Mouse (Mus musculus): Measurements from ENCODE around the gene Creb3. TPM values are rescaled to one million over a fixed set of nuclear protein-coding genes. Genes with fewer than 3 reads are reported as not detected.
A peak's percentile ranks its signal among the peaks of the same experiment; 100 is the strongest.

Gene Creb3
- polyA plus RNA-seq, 1 experiment: 133 TPM

DNA sequence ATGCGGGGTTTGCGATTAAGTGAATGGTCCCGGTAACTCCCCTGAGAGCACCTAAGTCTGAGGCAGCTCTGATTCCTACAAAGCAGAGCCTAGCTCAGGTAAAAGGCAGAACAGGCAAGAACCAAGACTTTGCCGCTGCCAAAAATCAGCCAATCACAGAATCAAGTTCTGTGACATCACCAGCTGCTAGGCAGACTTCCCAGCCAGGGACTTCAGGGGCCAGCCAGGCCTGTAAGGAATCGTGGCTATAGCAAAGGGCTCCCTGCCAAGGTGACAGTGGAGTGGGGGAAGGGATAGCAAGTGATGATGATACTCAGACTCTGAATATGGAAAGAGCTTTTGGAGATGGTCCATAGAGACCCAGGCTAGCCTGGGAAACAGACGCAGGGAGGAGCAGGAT is 42.2 kb upstream of the Creb3 start:
- peaks cover 10% of the 10 kb centered on the region for H3K27me3 ChIP-seq (ENCODE audit: control insufficient read depth, insufficient read depth, low read length)
- H3K4me1 ChIP-seq (ENCODE audit: control insufficient read depth, insufficient read depth, insufficient read length, low read length): peaks cover 29% of the 10 kb centered on the region
- peaks cover 2% of the 10 kb centered on the region; the same call in 1 of the 2 replicates for H3K36me3 ChIP-seq (ENCODE audit: control insufficient read depth, insufficient read depth, low read length)
- peak overlapping the region; percentile 42 for H3K4me3 ChIP-seq (ENCODE audit: low read depth, low read length)
- 19% methylated on average over 6 of the region's 6 CpGs for WGBS
- 0 out of 2 replicates have a peak overlapping the region, but pooled peaks have one; percentile 19 for H3K27ac ChIP-seq (ENCODE audit: insufficient read depth, low read depth, low read length)
- TF ChIP-seq POLR2A (IDR thresholded peaks at IDR 0.05; ENCODE audit: low read depth, low read length) (no peak), CTCF (IDR thresholded peaks at IDR 0.05; ENCODE audit: extremely low read depth, insufficient read length, insufficient replicate concordance, low read depth, low read length) (no peak)

DNA sequence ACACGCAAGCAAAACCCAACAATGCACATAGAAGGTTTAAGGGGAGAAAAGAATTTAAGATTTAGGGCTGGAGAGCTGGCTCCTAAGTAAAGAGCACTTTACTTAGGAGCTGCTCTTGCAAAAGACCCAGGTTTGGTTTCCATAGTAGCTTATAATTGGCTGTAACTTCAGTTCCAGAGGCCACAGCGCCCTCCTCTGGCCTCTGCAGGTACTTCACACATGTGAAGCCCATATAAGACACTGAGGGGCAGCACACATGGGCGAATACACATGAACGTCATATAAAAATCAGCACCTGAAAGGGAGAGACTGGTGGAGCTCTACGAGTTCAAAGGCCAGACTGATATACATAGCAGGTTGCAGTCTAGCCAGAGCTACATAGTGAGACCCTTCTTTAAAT is 34.3 kb upstream of the Creb3 start:
- Histone ChIP-seq H3K27me3 (ENCODE audit: control insufficient read depth, insufficient read depth, low read length) (peaks cover 10% of the 10 kb centered on the region), H3K27ac (ENCODE audit: insufficient read depth, low read depth, low read length) (no peak overlapping the region), H3K36me3 (ENCODE audit: control insufficient read depth, insufficient read depth, low read length) (peaks cover 18% of the 10 kb centered on the region), H3K4me1 (ENCODE audit: control insufficient read depth, insufficient read depth, insufficient read length, low read length) (peaks cover 11% of the 10 kb centered on the region), H3K4me3 (ENCODE audit: low read depth, low read length) (no peak overlapping the region)
- TF ChIP-seq CTCF (IDR thresholded peaks at IDR 0.05; ENCODE audit: extremely low read depth, insufficient read length, insufficient replicate concordance, low read depth, low read length): peak; percentile 41; the same call in 1 of the 2 replicates
- no peak for TF ChIP-seq POLR2A (IDR thresholded peaks at IDR 0.05; ENCODE audit: low read depth, low read length)
- WGBS: 73% methylated on average over 5 of the region's 5 CpGs

DNA sequence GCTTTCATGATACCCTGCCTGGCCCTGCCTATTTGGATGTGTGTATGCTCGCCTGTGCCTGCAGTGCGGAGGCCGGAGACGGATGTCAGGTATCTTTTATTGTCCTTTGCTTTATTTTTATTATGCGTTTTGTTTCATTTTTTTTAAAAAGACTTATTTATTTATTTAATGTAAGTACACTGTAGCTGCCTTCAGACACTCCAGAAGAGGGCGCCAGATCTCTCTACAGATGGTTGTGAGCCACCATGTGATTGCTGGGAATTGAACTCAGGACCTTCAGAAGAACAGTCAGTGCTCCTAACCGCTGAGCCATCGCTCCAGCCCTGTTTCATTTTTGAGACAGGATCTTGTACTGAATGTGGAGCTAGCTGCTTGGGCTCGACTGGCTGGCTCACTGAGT is 33.6 kb upstream of the Creb3 start:
- Histone ChIP-seq H3K4me3 (ENCODE audit: low read depth, low read length) (no peak overlapping the region), H3K27ac (ENCODE audit: insufficient read depth, low read depth, low read length) (no peak overlapping the region), H3K36me3 (ENCODE audit: control insufficient read depth, insufficient read depth, low read length) (peaks cover 24% of the 10 kb centered on the region), H3K27me3 (ENCODE audit: control insufficient read depth, insufficient read depth, low read length) (peaks cover 10% of the 10 kb centered on the region), H3K4me1 (ENCODE audit: control insufficient read depth, insufficient read depth, insufficient read length, low read length) (peaks cover 9% of the 10 kb centered on the region)
- WGBS: 89% methylated on average over 9 of the region's 9 CpGs
- no peak for TF ChIP-seq POLR2A (IDR thresholded peaks at IDR 0.05; ENCODE audit: low read depth, low read length)
- TF ChIP-seq CTCF (IDR thresholded peaks at IDR 0.05; ENCODE audit: extremely low read depth, insufficient read length, insufficient replicate concordance, low read depth, low read length): no peak; the same call in 1 of the 2 replicates

DNA sequence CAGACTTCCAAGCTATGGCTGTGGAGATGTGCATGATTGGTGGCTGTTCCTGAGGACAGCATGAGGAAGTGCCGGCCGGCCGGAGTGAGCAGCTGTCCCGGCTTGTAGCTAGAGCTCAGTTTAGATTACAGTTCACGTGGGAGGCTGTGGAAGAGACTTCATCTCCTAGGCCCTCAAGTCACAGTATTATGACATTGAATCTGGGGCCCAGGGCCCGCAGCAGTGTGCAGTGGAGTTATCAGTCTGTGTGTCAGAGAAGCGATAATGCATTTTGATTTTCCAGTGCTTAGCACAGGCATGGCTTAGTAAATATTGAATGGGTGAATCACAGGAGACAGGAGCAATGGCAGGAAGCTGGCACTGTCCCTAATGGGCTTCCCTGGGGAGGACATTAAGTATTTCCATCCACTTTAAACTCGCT is 32.0 kb upstream of the Creb3 start:
- Histone ChIP-seq H3K27me3 (ENCODE audit: control insufficient read depth, insufficient read depth, low read length) (no peaks in the 10 kb centered on the region), H3K4me3 (ENCODE audit: low read depth, low read length) (no peak overlapping the region), H3K27ac (ENCODE audit: insufficient read depth, low read depth, low read length) (no peak overlapping the region), H3K4me1 (ENCODE audit: control insufficient read depth, insufficient read depth, insufficient read length, low read length) (peaks cover 3% of the 10 kb centered on the region; the same call in 1 of the 2 replicates), H3K36me3 (ENCODE audit: control insufficient read depth, insufficient read depth, low read length) (peaks cover 39% of the 10 kb centered on the region)
- WGBS: 43% methylated on average over 8 of the region's 8 CpGs
- TF ChIP-seq CTCF (IDR thresholded peaks at IDR 0.05; ENCODE audit: extremely low read depth, insufficient read length, insufficient replicate concordance, low read depth, low read length) (no peak), POLR2A (IDR thresholded peaks at IDR 0.05; ENCODE audit: low read depth, low read length) (no peak)

DNA sequence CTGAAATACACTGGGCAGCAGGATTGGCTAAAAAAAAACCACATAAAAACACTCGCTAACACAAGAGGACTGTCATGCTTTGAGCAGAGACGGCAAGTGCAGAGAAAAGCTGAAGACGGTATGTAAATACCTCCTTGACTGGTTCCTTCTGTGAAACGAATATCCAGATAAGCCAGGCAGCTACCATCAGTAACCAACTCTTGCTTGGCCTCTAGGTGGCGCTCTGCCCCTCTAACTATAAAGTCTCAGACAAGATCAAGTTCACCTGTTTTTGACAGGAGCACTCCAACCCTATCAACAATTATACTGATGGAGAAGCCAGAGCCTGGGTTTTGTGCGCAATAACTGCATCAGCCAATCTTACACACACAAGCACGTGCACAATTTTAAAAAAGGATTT is 31.6 kb upstream of the Creb3 start:
- WGBS: 14% methylated on average over 7 of the region's 7 CpGs
- H3K4me1 ChIP-seq (ENCODE audit: control insufficient read depth, insufficient read depth, insufficient read length, low read length): peaks cover 3% of the 10 kb centered on the region; the same call in 1 of the 2 replicates
- peaks cover 44% of the 10 kb centered on the region for H3K36me3 ChIP-seq (ENCODE audit: control insufficient read depth, insufficient read depth, low read length)
- H3K27ac ChIP-seq (ENCODE audit: insufficient read depth, low read depth, low read length): no peak overlapping the region
- H3K27me3 ChIP-seq (ENCODE audit: control insufficient read depth, insufficient read depth, low read length): no peaks in the 10 kb centered on the region
- no peak overlapping the region for H3K4me3 ChIP-seq (ENCODE audit: low read depth, low read length)
- TF ChIP-seq POLR2A (IDR thresholded peaks at IDR 0.05; ENCODE audit: low read depth, low read length): no peak
- peak; percentile 48; the same call in 1 of the 2 replicates for TF ChIP-seq CTCF (IDR thresholded peaks at IDR 0.05; ENCODE audit: extremely low read depth, insufficient read length, insufficient replicate concordance, low read depth, low read length)

DNA sequence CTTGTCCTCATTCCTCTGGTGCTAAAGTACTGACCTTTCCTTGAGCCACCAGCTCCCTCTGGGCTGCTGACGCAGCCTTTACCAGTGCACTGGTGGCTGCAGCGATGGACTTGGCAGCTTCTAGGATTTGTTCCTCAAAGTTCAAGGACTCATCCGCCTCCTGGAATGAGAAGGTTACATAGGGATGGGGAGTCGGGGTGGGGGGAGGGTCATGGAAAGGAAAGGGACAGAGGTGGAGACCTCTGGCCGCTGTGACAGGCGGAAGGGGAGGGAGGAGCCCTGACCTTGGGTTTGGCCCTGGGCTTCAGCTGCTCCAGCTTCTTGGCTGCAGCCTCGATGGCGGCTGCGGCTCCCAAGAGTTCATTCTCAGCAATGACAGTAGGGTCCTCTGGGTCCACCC is 28.9 kb upstream of the Creb3 start:
- WGBS: 87% methylated on average over 9 of the region's 9 CpGs
- H3K4me3 ChIP-seq (ENCODE audit: low read depth, low read length): no peak overlapping the region
- H3K36me3 ChIP-seq (ENCODE audit: control insufficient read depth, insufficient read depth, low read length): peaks cover 70% of the 10 kb centered on the region
- H3K4me1 ChIP-seq (ENCODE audit: control insufficient read depth, insufficient read depth, insufficient read length, low read length): peaks cover 3% of the 10 kb centered on the region; the same call in 1 of the 2 replicates
- no peak overlapping the region for H3K27ac ChIP-seq (ENCODE audit: insufficient read depth, low read depth, low read length)
- no peaks in the 10 kb centered on the region for H3K27me3 ChIP-seq (ENCODE audit: control insufficient read depth, insufficient read depth, low read length)
- TF ChIP-seq CTCF (IDR thresholded peaks at IDR 0.05; ENCODE audit: extremely low read depth, insufficient read length, insufficient replicate concordance, low read depth, low read length) (no peak), POLR2A (IDR thresholded peaks at IDR 0.05; ENCODE audit: low read depth, low read length) (no peak)

DNA sequence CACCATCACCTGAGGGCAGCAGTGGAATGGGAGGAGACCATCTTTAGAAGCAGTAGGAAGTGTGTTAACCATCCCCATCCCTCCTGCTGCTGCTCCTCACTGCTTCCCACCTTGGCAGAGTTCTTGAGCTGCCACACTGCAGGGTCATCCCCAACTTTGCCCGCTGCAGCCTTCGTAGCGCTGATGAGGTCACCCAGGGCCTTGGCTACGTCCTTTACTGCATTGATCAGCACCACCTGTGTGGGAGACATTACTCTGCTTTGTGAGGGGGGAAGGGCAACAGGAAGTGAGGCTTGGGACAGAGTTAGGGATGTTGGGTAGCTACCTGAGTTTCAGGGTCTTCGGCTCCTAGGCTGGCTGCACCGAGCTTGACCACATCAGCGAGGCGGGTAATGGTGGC is 26.5 kb upstream of the Creb3 start:
- 95% methylated on average over 8 of the region's 8 CpGs for WGBS
- Histone ChIP-seq H3K4me3 (ENCODE audit: low read depth, low read length) (no peak overlapping the region), H3K27ac (ENCODE audit: insufficient read depth, low read depth, low read length) (no peak overlapping the region), H3K4me1 (ENCODE audit: control insufficient read depth, insufficient read depth, insufficient read length, low read length) (no peaks in the 10 kb centered on the region), H3K36me3 (ENCODE audit: control insufficient read depth, insufficient read depth, low read length) (peaks cover 93% of the 10 kb centered on the region), H3K27me3 (ENCODE audit: control insufficient read depth, insufficient read depth, low read length) (no peaks in the 10 kb centered on the region)
- TF ChIP-seq CTCF (IDR thresholded peaks at IDR 0.05; ENCODE audit: extremely low read depth, insufficient read length, insufficient replicate concordance, low read depth, low read length) (no peak), POLR2A (IDR thresholded peaks at IDR 0.05; ENCODE audit: low read depth, low read length) (no peak)
